Mouse (Mus musculus): Measurements from ENCODE around the gene Dhrs9.

Gene Dhrs9

DNA sequence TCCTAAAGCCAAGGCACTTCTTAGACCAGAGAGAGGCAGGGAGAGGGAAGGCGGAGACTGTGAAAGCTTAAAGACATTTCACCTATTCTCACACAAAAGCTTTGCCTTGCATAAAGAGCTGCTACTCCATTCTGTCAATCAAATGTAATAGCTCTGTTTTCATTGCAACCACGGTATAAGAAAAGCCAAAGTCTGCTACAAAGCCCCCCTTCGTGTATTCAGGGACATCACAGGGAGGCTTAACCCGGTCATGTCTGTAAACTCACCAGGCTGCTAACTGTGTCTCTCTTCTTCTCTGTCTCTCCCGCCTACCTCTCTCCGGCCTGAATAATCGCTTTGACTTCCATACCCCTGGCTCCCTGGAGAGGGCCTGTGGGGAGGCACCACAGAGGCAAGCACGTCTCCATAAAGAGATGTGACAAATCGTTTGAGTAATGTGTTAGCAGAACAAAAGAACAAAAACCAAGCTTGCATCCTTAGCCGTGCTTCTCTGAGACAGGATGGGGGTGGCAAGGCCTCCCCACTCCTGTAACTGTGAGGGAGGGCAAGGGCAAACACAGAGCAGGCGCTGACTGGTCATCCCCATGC lies 38.1 kb downstream of the Dhrs9 start:
- DNase-seq (ENCODE audit: low read depth) = no peak

DNA sequence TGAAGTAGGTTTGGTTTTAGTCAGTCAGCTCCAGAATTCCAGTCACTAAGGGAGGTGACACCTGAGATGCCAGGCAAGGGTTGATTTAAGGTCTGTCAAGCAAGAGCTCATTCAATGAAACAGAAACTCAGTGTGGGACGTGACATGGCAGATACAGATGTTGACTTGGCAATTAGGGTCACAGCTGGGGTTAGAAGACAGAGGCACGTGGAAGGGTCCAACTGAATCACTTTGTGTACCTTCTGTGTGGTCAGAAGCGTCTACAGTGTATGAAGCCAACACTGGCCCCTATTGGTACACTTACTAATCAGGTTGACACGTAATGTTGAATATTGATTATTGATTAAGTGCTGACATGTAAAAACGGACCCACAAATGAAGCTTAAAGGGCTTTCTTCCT lies 44.6 kb downstream of the Dhrs9 start:
- no peak for DNase-seq (ENCODE audit: low read depth)

DNA sequence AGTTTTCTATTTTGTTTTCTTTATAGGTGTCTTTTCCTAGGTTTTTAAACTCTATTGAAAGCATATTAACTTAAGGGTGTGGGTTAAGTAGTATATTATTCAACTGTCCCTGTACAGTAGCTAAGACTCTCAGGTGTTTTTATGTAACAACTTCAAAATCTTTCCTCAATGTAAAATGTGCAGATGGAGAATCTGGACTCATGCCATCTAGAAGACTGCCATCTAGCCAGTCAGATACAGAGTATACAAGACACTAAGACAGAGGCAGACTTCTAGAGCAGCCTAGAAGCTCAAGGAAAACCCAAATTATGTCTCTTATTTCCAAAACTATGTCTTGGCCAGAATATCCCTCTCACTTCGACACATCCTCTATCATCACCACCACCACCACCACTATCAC lies 45.8 kb downstream of the Dhrs9 start:
- DNase-seq (ENCODE audit: low read depth) = no peak

DNA sequence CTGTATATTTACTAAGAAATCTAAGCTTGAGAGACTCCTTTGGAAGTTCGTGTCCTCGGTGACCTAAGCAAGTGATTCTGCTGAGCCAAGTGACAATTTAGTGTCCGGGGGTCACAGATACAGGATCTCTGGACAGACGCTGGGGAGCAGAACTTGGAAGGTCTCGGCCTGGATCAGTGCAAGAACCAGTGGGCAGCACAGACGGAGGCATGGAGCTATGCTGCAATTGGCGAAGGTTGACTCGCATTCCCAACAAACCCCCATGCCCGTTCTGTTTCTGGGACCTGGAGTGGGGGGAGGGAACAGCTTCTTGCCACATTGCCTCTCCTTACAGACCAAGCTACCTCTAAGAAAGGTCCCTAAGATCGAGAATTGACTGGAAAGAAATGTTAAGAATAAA lies 46.9 kb downstream of the Dhrs9 start:
- no peak for DNase-seq (ENCODE audit: low read depth)

DNA sequence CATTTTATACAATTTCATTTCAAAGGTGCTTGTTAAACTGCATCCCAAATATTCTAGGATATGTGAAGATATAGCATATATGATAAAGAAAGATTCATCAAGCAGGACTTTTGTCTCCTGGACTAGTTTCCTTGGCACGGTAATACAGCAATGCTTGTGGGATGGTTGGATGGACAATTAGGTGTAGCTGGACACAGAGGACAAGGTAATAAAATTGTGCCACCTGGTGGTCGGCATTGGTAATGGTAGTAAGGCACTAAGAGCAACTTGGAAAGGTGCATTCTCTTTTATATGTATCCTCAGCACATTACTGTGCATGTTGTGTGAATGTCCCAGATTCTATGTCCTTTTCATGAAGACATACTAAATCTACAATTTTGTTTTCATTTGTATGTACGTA lies 47.9 kb downstream of the Dhrs9 start:
- peak; percentile 33 for DNase-seq (ENCODE audit: low read depth)

DNA sequence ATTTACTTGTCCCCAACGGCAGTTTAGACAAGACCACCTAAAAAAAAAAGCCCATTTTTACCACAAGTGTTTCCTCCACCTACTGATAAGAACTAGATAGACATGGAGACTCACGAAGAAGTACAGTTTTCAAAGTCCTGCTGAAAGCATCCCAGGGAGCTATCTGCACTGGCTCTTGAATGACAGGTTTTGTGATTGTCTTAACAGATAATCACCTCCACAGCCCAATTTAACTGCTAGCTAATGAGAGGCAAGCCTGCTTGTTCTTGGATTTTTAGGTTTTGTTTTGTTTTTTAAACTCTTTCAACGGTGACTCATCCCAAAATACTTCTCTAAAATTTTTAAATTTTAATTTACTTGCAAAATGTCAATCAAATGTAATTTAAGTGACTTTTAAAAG lies 61.4 kb downstream of the Dhrs9 start:
- DNase-seq (ENCODE audit: low read depth) = no peak

DNA sequence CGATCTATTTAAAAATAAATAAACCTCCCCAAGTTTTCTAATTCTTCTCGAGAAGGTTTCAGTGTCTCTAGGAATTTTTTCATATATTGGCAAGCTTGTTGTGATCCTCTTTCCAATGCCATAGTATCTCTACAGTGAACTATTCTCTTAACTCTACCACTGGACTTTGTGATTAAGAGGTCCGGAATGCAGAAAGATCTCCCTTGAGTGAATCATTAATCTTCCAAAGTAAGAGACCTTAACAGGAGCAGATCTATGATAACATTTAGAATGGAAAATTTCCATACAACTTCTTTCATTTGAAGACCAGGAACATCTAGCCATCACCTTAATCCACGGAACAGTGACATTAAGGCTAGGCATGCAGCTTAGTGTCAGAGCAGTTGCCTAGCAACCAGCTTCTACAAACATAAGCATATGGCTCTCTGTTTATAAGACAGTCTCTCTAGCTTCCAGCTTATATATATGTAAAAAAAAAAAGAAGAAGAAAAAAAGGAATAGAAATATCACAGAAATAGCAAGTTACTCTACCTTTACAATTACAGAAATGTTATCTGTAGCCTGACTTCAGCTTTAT lies 65.7 kb downstream of the Dhrs9 start:
- DNase-seq (ENCODE audit: low read depth) = no peak

GRCm38 (mm10) chr2:69448581-69448980 lies 68.3 kb downstream of the Dhrs9 start:
- no peak for DNase-seq (ENCODE audit: low read depth)

DNA sequence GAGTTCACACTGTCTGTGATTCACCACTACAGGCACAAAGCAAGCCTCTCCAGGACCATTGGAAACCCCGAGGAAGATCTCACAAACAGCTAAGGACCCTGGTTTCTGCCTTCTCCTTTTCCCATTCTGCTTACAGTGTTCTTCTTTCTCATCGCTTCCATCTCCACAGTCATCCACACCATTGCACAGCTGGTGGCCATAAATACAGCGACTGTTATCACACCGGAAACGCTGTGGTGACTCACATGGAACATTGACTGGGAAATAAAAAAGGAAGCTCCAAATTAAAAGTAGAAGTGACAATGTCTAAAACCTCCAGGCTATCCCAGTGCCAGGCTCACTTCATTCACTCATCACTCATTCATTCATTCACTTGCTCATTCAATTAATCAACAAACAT lies 70.9 kb downstream of the Dhrs9 start:
- DNase-seq (ENCODE audit: low read depth) = no peak
